ENCODE assay signal across 21 mouse cellular contexts in genomic region chr5:91695632-91696031, GRCm38 (mm10).
A peak's percentile ranks its signal among the peaks of the same experiment; 100 is the strongest.
DNase-seq lines count a peak whose midpoint lies in the region; ATAC-seq and TF ChIP-seq lines count a peak whose summit lies in the region.
"Had no signal": no experiment of that assay in that cellular context is flagged by ENCODE, and none has a peak within 500 bp of the region (broad histone marks: within the 10 kb centered on the region; RNA-seq: fewer than 3 reads in every experiment).

No protein-coding gene starts in this region.

- no peaks in the 10 kb centered on the region for H3K27me3 ChIP-seq in MEL (ENCODE audit: control insufficient read depth in 1 of 2, insufficient read depth in 2 of 2, low read length in 2 of 2)
- H3K27me3 ChIP-seq in heart, embryonic 11.5 days (ENCODE audit: control insufficient read depth, insufficient read depth, low read length) = no peaks in the 10 kb centered on the region
- H3K27me3 ChIP-seq: embryonic facial prominence, embryonic 12.5 days; forebrain, embryonic 13.5 days; forebrain, embryonic 15.5 days had no signal

- peaks cover 0 to 3% of the 10 kb centered on the region in 2 experiments; a peak in 2 of 4 replicates for H3K4me1 ChIP-seq in MEL (ENCODE audit: control insufficient read depth in 1 of 2, insufficient read depth in 2 of 2, low read length in 2 of 2)
- H3K4me1 ChIP-seq in heart, embryonic 11.5 days (ENCODE audit: control insufficient read depth, insufficient read depth, low read length) = no peaks in the 10 kb centered on the region
- H3K4me1 ChIP-seq: forebrain, embryonic 13.5 days; forebrain, embryonic 15.5 days had no signal

- ATAC-seq in hematopoietic stem cell, adult 5-6 weeks (replicated peaks in 1 of 2; ENCODE audit: insufficient read depth in 1 of 2, low FRiP score in 2 of 2, low TSS enrichment in 1 of 2, low read depth in 1 of 2, poor library complexity in 2 of 2, severe bottlenecking in 2 of 2) = peak; percentile 82 to 84
- ATAC-seq in heart, embryonic 11.5 days (replicated peaks; ENCODE audit: insufficient number of reproducible peaks, low FRiP score, low TSS enrichment) = no peak
- ATAC-seq: forebrain, embryonic 13.5 days; forebrain, embryonic 15.5 days; forebrain, postnatal 0 days had no signal

- TF ChIP-seq CTCF in MEL (IDR thresholded peaks at IDR 0.05 in 2 of 3, conservative IDR thresholded peaks at IDR 0.05 in 1 of 3; ENCODE audit: control insufficient read depth in 1 of 3, insufficient read depth in 1 of 3, low read depth in 2 of 3, low read length in 3 of 3, poor library complexity in 1 of 3, severe bottlenecking in 1 of 3) = no peak

- H3K4me2 ChIP-seq in heart, embryonic 11.5 days = no peak overlapping the region
- H3K4me2 ChIP-seq: embryonic facial prominence, embryonic 12.5 days; forebrain, embryonic 13.5 days; forebrain, embryonic 15.5 days had no signal

- 70% methylated on average over 3 of the region's 3 CpGs for WGBS in heart, embryonic 11.5 days (ENCODE audit: insufficient replicate concordance)

- no peak overlapping the region for H3K27ac ChIP-seq in MEL (ENCODE audit: control insufficient read depth, low read depth, low read length)
- H3K27ac ChIP-seq in heart, embryonic 11.5 days (ENCODE audit: low read depth, low read length) = no peak overlapping the region
- H3K27ac ChIP-seq: embryonic facial prominence, embryonic 10.5 days; embryonic facial prominence, embryonic 12.5 days; forebrain, embryonic 13.5 days; forebrain, embryonic 15.5 days had no signal

- TF ChIP-seq POLR2A in MEL (IDR thresholded peaks at IDR 0.05; ENCODE audit: control insufficient read depth in 1 of 2, insufficient read depth in 1 of 2, low read depth in 1 of 2, low read length in 2 of 2, poor library complexity in 1 of 2) = no peak

- no peak for TF ChIP-seq EP300 in MEL (IDR thresholded peaks at IDR 0.05; ENCODE audit: low read depth in 1 of 2, low read length in 2 of 2)

- no peak overlapping the region for H3K4me3 ChIP-seq in MEL (ENCODE audit: control insufficient read depth in 1 of 2, insufficient read depth in 1 of 2, low read depth in 2 of 2, low read length in 2 of 2)
- H3K4me3 ChIP-seq in heart, embryonic 11.5 days (ENCODE audit: low read depth, low read length) = no peak overlapping the region
- H3K4me3 ChIP-seq: embryonic facial prominence, embryonic 10.5 days; embryonic facial prominence, embryonic 12.5 days; forebrain, embryonic 13.5 days; forebrain, embryonic 15.5 days had no signal

- H3K9me3 ChIP-seq in MEL (replicated peaks; ENCODE audit: insufficient read depth, low read length) = no peaks in the 10 kb centered on the region
- H3K9me3 ChIP-seq in heart, embryonic 11.5 days (replicated peaks; ENCODE audit: control insufficient read depth, low read length) = no peaks in the 10 kb centered on the region
- H3K9me3 ChIP-seq: embryonic facial prominence, embryonic 10.5 days; embryonic facial prominence, embryonic 12.5 days; forebrain, embryonic 13.5 days; forebrain, embryonic 15.5 days; G1E had no signal

- TF ChIP-seq RAD21 in MEL (IDR thresholded peaks at IDR 0.05; ENCODE audit: low read depth, low read length) = no peak

- H3K79me2 ChIP-seq in MEL (ENCODE audit: control insufficient read depth, insufficient read depth, low read length, poor library complexity) = no peaks in the 10 kb centered on the region

- peak; percentile 44 for DNase-seq in A20 (ENCODE audit: low read depth, low spot score)
- peak; percentile 31 for DNase-seq in MEL (ENCODE audit: low read depth, low spot score)
- no peak for DNase-seq in layer of hippocampus, adult 18-20 months (ENCODE audit: low spot score in 2 of 2)
- no peak for DNase-seq in embryo, embryonic 9.5 days (ENCODE audit: extremely low spot score)
- DNase-seq: adrenal gland, adult 2 months; adrenal gland, postnatal 10 days; adrenal gland, postnatal 36 days; cerebellum, adult 11-12 months; cerebellum, adult 2 months; cerebellum, adult 9-10 months; cerebellum, postnatal 10 days; cerebellum, postnatal 25 days; embryo, embryonic 11 days; forebrain, postnatal 0 days had no signal

- H3K9ac ChIP-seq in MEL (ENCODE audit: control insufficient read depth, low read depth, low read length, poor library complexity, severe bottlenecking) = no peak overlapping the region
- no peak overlapping the region for H3K9ac ChIP-seq in heart, embryonic 11.5 days (ENCODE audit: low read depth, low read length)
- H3K9ac ChIP-seq: embryonic facial prominence, embryonic 12.5 days; forebrain, embryonic 13.5 days; forebrain, embryonic 15.5 days; forebrain, postnatal 0 days had no signal

- H3K36me3 ChIP-seq in MEL (ENCODE audit: control insufficient read depth in 1 of 2, insufficient read depth in 2 of 2, low read length in 2 of 2) = peaks cover 0 to 5% of the 10 kb centered on the region in 2 experiments; a peak in 2 of 4 replicates
- no peaks in the 10 kb centered on the region for H3K36me3 ChIP-seq in heart, embryonic 11.5 days (ENCODE audit: control insufficient read depth, insufficient read depth, low read length)
- H3K36me3 ChIP-seq: embryonic facial prominence, embryonic 10.5 days; embryonic facial prominence, embryonic 12.5 days; forebrain, embryonic 15.5 days; G1E had no signal

TF ChIP-seq in MEL, 35 proteins besides CTCF, POLR2A, EP300 and RAD21:
- no peak for TF ChIP-seq NELFE (IDR thresholded peaks at IDR 0.05; ENCODE audit: low read depth, low read length)
- TF ChIP-seq GATA1 (IDR thresholded peaks at IDR 0.05; ENCODE audit: low read depth, low read length) = no peak
- no peak for TF ChIP-seq MAFK (IDR thresholded peaks at IDR 0.05; ENCODE audit: borderline replicate concordance, low read depth, low read length)
- TF ChIP-seq CHD2 (IDR thresholded peaks at IDR 0.05; ENCODE audit: low read length) = no peak
- no peak for TF ChIP-seq TBP (IDR thresholded peaks at IDR 0.05; ENCODE audit: low read depth, low read length)

Comparison
In these comparisons a context has a peak if more than half of its experiments do, and no peak if none do; other contexts are left out.
1. DNase-seq: peak in A20 (single experiment) and MEL (single experiment); none in layer of hippocampus, adult 18-20 months (0 of 2) and embryo, embryonic 9.5 days (single experiment).